8 mouse cellular contexts compared by ENCODE assay signal in the genomic region with DNA sequence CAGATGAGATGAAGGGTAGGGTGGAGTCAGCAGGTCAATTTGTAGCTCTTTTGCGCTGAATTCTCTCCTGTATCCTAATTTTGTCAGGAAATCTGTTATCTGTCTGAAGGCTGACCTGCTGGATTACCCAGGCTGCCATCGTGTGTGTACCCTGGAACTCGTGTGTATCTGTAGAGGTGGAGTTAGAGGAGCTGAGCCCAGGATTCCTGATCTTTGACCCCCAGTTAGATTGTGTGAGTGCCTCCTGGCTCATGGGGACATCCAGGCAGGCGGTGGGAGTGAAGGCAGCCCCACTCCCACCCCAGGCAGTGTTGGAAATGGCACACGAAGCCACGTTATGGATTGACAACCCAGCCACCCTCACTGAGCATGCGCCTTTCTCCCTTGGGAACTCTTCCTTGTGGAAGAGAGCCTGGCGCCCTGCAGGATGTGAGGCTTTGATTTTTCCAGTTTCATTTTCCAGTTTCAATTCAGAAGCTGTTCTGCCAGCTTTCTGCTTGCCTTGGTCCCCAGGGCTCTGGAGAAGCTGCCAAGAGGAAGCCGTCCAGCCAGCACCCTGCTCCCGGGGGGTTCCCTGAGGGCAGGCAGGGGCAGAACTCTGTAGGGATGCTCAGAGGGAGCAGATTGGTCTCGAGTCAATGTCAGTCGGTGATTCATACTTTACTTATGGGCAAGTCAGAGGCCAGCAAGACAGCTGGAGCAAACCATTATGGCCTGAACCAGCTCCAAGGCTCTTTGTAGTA. TPM values are rescaled to one million over a fixed set of nuclear protein-coding genes. Genes with fewer than 3 reads are reported as not detected.
DNase-seq lines count a peak whose midpoint lies in the region; ATAC-seq and TF ChIP-seq lines count a peak whose summit lies in the region.
"Had no signal": no experiment of that assay in that cellular context is flagged by ENCODE, and none has a peak within 500 bp of the region (broad histone marks: within the 10 kb centered on the region; RNA-seq: fewer than 3 reads in every experiment).

No protein-coding gene starts in this region.

- H3K27me3 ChIP-seq in liver, embryonic 16.5 days (ENCODE audit: control insufficient read depth, insufficient read depth, low read depth, low read length), result no peaks in the 10 kb centered on the region
- no peaks in the 10 kb centered on the region for H3K27me3 ChIP-seq in limb, embryonic 10.5 days (ENCODE audit: low read depth, poor library complexity, severe bottlenecking)

- no peak overlapping the region for H3K4me3 ChIP-seq in liver, embryonic 16.5 days (ENCODE audit: low read depth, low read length)
- no peak overlapping the region for H3K4me3 ChIP-seq in limb, embryonic 10.5 days

- peak; percentile 21 for DNase-seq in right cerebral cortex, postnatal 25 days
- no peak for DNase-seq in right cerebral cortex, postnatal 4 days
- peak; percentile 39 for DNase-seq in brain, embryonic 14.5 days (ENCODE audit: low read depth)
- peak; percentile 74 to 75 for DNase-seq in heart, postnatal 36 days
- no peak for DNase-seq in limb, embryonic 10.5 days (ENCODE audit: low spot score)
- DNase-seq in right cerebral cortex, postnatal 14 days, result no peak

- H3K9ac ChIP-seq in liver, embryonic 16.5 days (ENCODE audit: low read depth, low read length), result no peak overlapping the region

- no peak overlapping the region; the same call in 1 of the 2 replicates for H3K4me2 ChIP-seq in liver, embryonic 16.5 days (ENCODE audit: low read depth, low read length)

- 45% methylated on average over 12 of the region's 12 CpGs for WGBS in liver, embryonic 16.5 days (ENCODE audit: insufficient replicate concordance)
- 70% methylated on average over 12 of the region's 12 CpGs for WGBS in limb, embryonic 10.5 days

- no peaks in the 10 kb centered on the region for H3K9me3 ChIP-seq in liver, embryonic 16.5 days (replicated peaks; ENCODE audit: control insufficient read depth, low read length)
- no peaks in the 10 kb centered on the region for H3K9me3 ChIP-seq in limb, embryonic 10.5 days (replicated peaks)

- TF ChIP-seq CTCF in brain, embryonic 14.5 days (IDR thresholded peaks at IDR 0.05; ENCODE audit: borderline replicate concordance, extremely low read depth, insufficient read depth, insufficient read length), result no peak

- H3K4me1 ChIP-seq in liver, embryonic 16.5 days (ENCODE audit: control insufficient read depth, low read depth, low read length), result peaks cover 24% of the 10 kb centered on the region
- H3K4me1 ChIP-seq in limb, embryonic 10.5 days, result peaks cover 26% of the 10 kb centered on the region

- peak; percentile 62 for ATAC-seq in liver, embryonic 16.5 days (ENCODE audit: low read depth)

- intact Hi-C loops in heart, postnatal 36 days (cut with DNase I), result loop anchor here (2.0 kb wide), 1 partner anchor 34 kb away; no protein-coding TSS in a partner anchor

- peak overlapping the region; percentile 93 for H3K27ac ChIP-seq in liver, embryonic 16.5 days (ENCODE audit: low read length)
- H3K27ac ChIP-seq in limb, embryonic 10.5 days, result no peak overlapping the region

- no peak for TF ChIP-seq POLR2A in brain, embryonic 14.5 days (IDR thresholded peaks at IDR 0.05; ENCODE audit: borderline replicate concordance, extremely low read depth, insufficient read depth, insufficient read length, poor library complexity, severe bottlenecking)

- no peaks in the 10 kb centered on the region for H3K36me3 ChIP-seq in liver, embryonic 16.5 days (ENCODE audit: control insufficient read depth, insufficient read depth)
- no peaks in the 10 kb centered on the region for H3K36me3 ChIP-seq in limb, embryonic 10.5 days

RNA-seq across cellular contexts. Expression of gene Gm17334, which starts 23.6 kb away (rescaled TPM):
- 0.13 TPM in 1 of 2 replicates, not detected in the other for polyA plus RNA-seq in brain, embryonic 14.5 days (2012; rRNA removed)
- under 1 TPM in 1 of 2 experiments, not detected in 1; 0.60 TPM for total RNA-seq in heart, postnatal 36 days (2021)
- polyA plus RNA-seq in liver, embryonic 16.5 days (2015; fragmentation: Nextera tagmentation; extraction: Ambion mirVana), result 0.19 TPM in 1 of 2 replicates, not detected in the other
- polyA plus RNA-seq in limb, embryonic 10.5 days (2016; fragmentation: Nextera tagmentation; extraction: Ambion mirVana), result not detected in 2 replicates
- polyA plus RNA-seq: macrophage had no signal

RNA-seq across cellular contexts. Expression of gene Irf1, which starts 26.8 kb away (rescaled TPM):
- polyA plus RNA-seq in brain, embryonic 14.5 days (2012; rRNA removed), result 2.7 and 3.4 TPM in 2 replicates
- 10 to 100 TPM; 18.6 to 23.6 TPM for total RNA-seq in heart, postnatal 36 days (2021)
- 14.8 and 17.7 TPM in 2 replicates for polyA plus RNA-seq in liver, embryonic 16.5 days (2015; fragmentation: Nextera tagmentation; extraction: Ambion mirVana)
- 5.0 and 8.2 TPM in 2 replicates for polyA plus RNA-seq in limb, embryonic 10.5 days (2016; fragmentation: Nextera tagmentation; extraction: Ambion mirVana)

Comparison
In these comparisons a context has a peak if more than half of its experiments do, and no peak if none do; other contexts are left out.
1. DNase-seq: peak in right cerebral cortex, postnatal 25 days (single experiment), brain, embryonic 14.5 days (single experiment) and heart, postnatal 36 days (2 of 2); none in right cerebral cortex, postnatal 4 days (single experiment), limb, embryonic 10.5 days (single experiment) and right cerebral cortex, postnatal 14 days (single experiment).